Mouse (Mus musculus) forebrain, embryonic 16.5 days (tissue): Measurements from ENCODE around the gene Mfsd14a. TPM values are rescaled to one million over a fixed set of nuclear protein-coding genes. Genes with fewer than 3 reads are reported as not detected.

Experiments used
- ATAC-seq: fragments of 200-750 bp; cut with Nextera tagmentation; 2 replicates; pipeline ENCODE4 v1.8.0; 2017; ENCODE audit warnings: mild to moderate bottlenecking, moderate library complexity
- H3K27ac ChIP-seq: fragments of 300-500 bp; sonication (generic); 2 replicates; pipeline ENCODE4 v1.5.1; 2014; ENCODE audit warnings: low read length, control low read depth
- H3K27me3 ChIP-seq: fragments of 300-500 bp; sonication (generic); replicated peaks from 2 replicates; pipeline ENCODE4 v1.6.1; 2014; ENCODE audit warnings: low read length; ENCODE audit not compliant: control insufficient read depth, insufficient read depth
- H3K36me3 ChIP-seq: fragments of 300-500 bp; sonication (generic); 2 replicates; pipeline ENCODE4 v1.6.1; 2014; ENCODE audit not compliant: control insufficient read depth, insufficient read depth
- H3K4me1 ChIP-seq: fragments of 300-500 bp; sonication (generic); replicated peaks from 2 replicates; pipeline ENCODE4 v1.6.1; 2014; ENCODE audit warnings: low read length; ENCODE audit not compliant: control insufficient read depth, insufficient read depth
- H3K4me2 ChIP-seq: fragments of 300-500 bp; sonication (generic); 2 replicates; pipeline ENCODE4 v1.6.1; 2014; ENCODE audit warnings: mild to moderate bottlenecking, low read length, control low read depth
- H3K4me3 ChIP-seq: fragments of 300-500 bp; sonication (generic); replicated peaks from 2 replicates; pipeline ENCODE4 v1.5.1; 2014; ENCODE audit warnings: mild to moderate bottlenecking, low read length, control low read depth
- H3K9ac ChIP-seq: fragments of 300-500 bp; sonication (generic); replicated peaks from 2 replicates; pipeline ENCODE4 v1.6.1; 2014; ENCODE audit warnings: low read depth, low read length, control low read depth
- H3K9me3 ChIP-seq: fragments of 300-500 bp; sonication (generic); 2 replicates; pipeline ENCODE4 v1.6.1; 2016; ENCODE audit warnings: low read length; ENCODE audit not compliant: control insufficient read depth
- WGBS: fragments of 180-500 bp; shearing (Covaris S2); extraction: QIAGEN DNeasy Blood & Tissue Kit; methylation state at CpG from one replicate; pipeline ENCODE4 v1.1.7; 2014; 5-methylcytosine and 5-hydroxymethylcytosine counted together
- polyA plus RNA-seq: library from polyadenylated mRNA; unstranded; fragments of >200 nt; fragmentation: Nextera tagmentation; extraction: Ambion mirVana; gene quantifications from 2 replicates; pipeline ENCODE4 v1.2.1, GENCODE M21; 2015

The Mfsd14a gene
- polyA plus RNA-seq, 1 experiment from 2014 or later = 77.2 TPM

- no peak overlapping the region for H3K4me2 ChIP-seq
- WGBS = 81% methylated on average over 1 of the region's 1 CpGs
- H3K4me3 ChIP-seq = no peak overlapping the region
- ATAC-seq = no peak
- no peaks in the 10 kb centered on the region for H3K9me3 ChIP-seq
- no peak overlapping the region for H3K9ac ChIP-seq
- H3K4me1 ChIP-seq = no peaks in the 10 kb centered on the region
- peaks cover 27% of the 10 kb centered on the region for H3K36me3 ChIP-seq
- no peaks in the 10 kb centered on the region for H3K27me3 ChIP-seq
- H3K27ac ChIP-seq = no peak overlapping the region
These were observed 22.5 kb downstream of the Mfsd14a start for GRCm38 (mm10) chr3:116640024-116640423.

GRCm38 (mm10) chr3:116638572-116638971, 23.9 kb downstream of the Mfsd14a start:
- Histone ChIP-seq H3K27me3 (no peaks in the 10 kb centered on the region), H3K9me3 (no peaks in the 10 kb centered on the region), H3K27ac (no peak overlapping the region), H3K4me3 (no peak overlapping the region), H3K9ac (no peak overlapping the region), H3K4me2 (no peak overlapping the region), H3K4me1 (no peaks in the 10 kb centered on the region), H3K36me3 (peaks cover 32% of the 10 kb centered on the region)
- no peak for ATAC-seq
- WGBS = 93% methylated on average over 7 of the region's 7 CpGs

GRCm38 (mm10) chr3:116637693-116638476, 24.6 kb downstream of the Mfsd14a start:
- 93% methylated on average over 9 of the region's 9 CpGs for WGBS
- Histone ChIP-seq H3K27me3 (no peaks in the 10 kb centered on the region), H3K9ac (no peak overlapping the region), H3K4me1 (no peaks in the 10 kb centered on the region), H3K4me2 (no peak overlapping the region), H3K4me3 (no peak overlapping the region), H3K9me3 (no peaks in the 10 kb centered on the region), H3K36me3 (peaks cover 32% of the 10 kb centered on the region), H3K27ac (no peak overlapping the region)
- ATAC-seq = no peak

- Histone ChIP-seq H3K9ac (no peak overlapping the region), H3K27ac (no peak overlapping the region), H3K4me3 (no peak overlapping the region), H3K27me3 (no peaks in the 10 kb centered on the region), H3K4me1 (no peaks in the 10 kb centered on the region), H3K9me3 (no peaks in the 10 kb centered on the region), H3K4me2 (no peak overlapping the region), H3K36me3 (peaks cover 25% of the 10 kb centered on the region)
- ATAC-seq = no peak
- WGBS = 66% methylated on average over 5 of the region's 5 CpGs
These were observed 26.7 kb downstream of the Mfsd14a start for GRCm38 (mm10) chr3:116635799-116636198.

GRCm38 (mm10) chr3:116634853-116635252, 27.6 kb downstream of the Mfsd14a start:
- H3K27me3 ChIP-seq = no peaks in the 10 kb centered on the region
- no peaks in the 10 kb centered on the region for H3K4me1 ChIP-seq
- H3K9ac ChIP-seq = no peak overlapping the region
- no peak overlapping the region for H3K4me2 ChIP-seq
- no peaks in the 10 kb centered on the region for H3K9me3 ChIP-seq
- H3K4me3 ChIP-seq = no peak overlapping the region
- ATAC-seq = no peak
- H3K36me3 ChIP-seq = peaks cover 18% of the 10 kb centered on the region
- no peak overlapping the region for H3K27ac ChIP-seq
- 94% methylated on average over 8 of the region's 8 CpGs for WGBS

GRCm38 (mm10) chr3:116634091-116634490, 28.4 kb downstream of the Mfsd14a start:
- no peaks in the 10 kb centered on the region for H3K27me3 ChIP-seq
- H3K9me3 ChIP-seq = no peaks in the 10 kb centered on the region
- no peak overlapping the region for H3K9ac ChIP-seq
- 85% methylated on average over 3 of the region's 3 CpGs for WGBS
- no peaks in the 10 kb centered on the region for H3K4me1 ChIP-seq
- peaks cover 18% of the 10 kb centered on the region for H3K36me3 ChIP-seq
- H3K27ac ChIP-seq = no peak overlapping the region
- no peak overlapping the region for H3K4me3 ChIP-seq
- no peak overlapping the region for H3K4me2 ChIP-seq
- ATAC-seq = no peak

- no peaks in the 10 kb centered on the region for H3K27me3 ChIP-seq
- H3K27ac ChIP-seq = no peak overlapping the region
- H3K4me1 ChIP-seq = no peaks in the 10 kb centered on the region
- ATAC-seq = no peak
- H3K9me3 ChIP-seq = no peaks in the 10 kb centered on the region
- H3K4me2 ChIP-seq = no peak overlapping the region
- H3K9ac ChIP-seq = no peak overlapping the region
- no peak overlapping the region for H3K4me3 ChIP-seq
- 90% methylated on average over 3 of the region's 3 CpGs for WGBS
- H3K36me3 ChIP-seq = peaks cover 17% of the 10 kb centered on the region; the same call in 1 of the 2 replicates
These were observed 29.5 kb downstream of the Mfsd14a start for GRCm38 (mm10) chr3:116632971-116633370.

GRCm38 (mm10) chr3:116631459-116631858, 31.0 kb downstream of the Mfsd14a start:
- no peak overlapping the region for H3K4me3 ChIP-seq
- H3K27me3 ChIP-seq = no peaks in the 10 kb centered on the region
- no peaks in the 10 kb centered on the region for H3K9me3 ChIP-seq
- H3K4me1 ChIP-seq = no peaks in the 10 kb centered on the region
- 0 out of 2 replicates have a peak overlapping the region, but pooled peaks have one; percentile 38 for H3K27ac ChIP-seq
- no peak overlapping the region for H3K9ac ChIP-seq
- ATAC-seq = peak; percentile 63; the same call in 1 of the 2 replicates
- H3K36me3 ChIP-seq = peaks cover 17% of the 10 kb centered on the region; the same call in 1 of the 2 replicates
- 47% methylated on average over 1 of the region's 1 CpGs for WGBS
- H3K4me2 ChIP-seq = no peak overlapping the region

GRCm38 (mm10) chr3:116622641-116623040, 39.8 kb downstream of the Mfsd14a start:
- Histone ChIP-seq H3K4me3 (no peak overlapping the region), H3K27ac (no peak overlapping the region), H3K9me3 (no peaks in the 10 kb centered on the region), H3K36me3 (0 out of 2 replicates have a peak, but pooled peaks cover 3% of the 10 kb centered on the region), H3K9ac (no peak overlapping the region), H3K4me2 (no peak overlapping the region), H3K4me1 (no peaks in the 10 kb centered on the region), H3K27me3 (no peaks in the 10 kb centered on the region)
- 93% methylated on average over 7 of the region's 7 CpGs for WGBS
- no peak for ATAC-seq
